Mouse (Mus musculus): ENCODE data around the gene Xpnpep2. TPM values are rescaled to one million over a fixed set of nuclear protein-coding genes. Genes with fewer than 3 reads are reported as not detected.
A peak's percentile ranks its signal among the peaks of the same experiment; 100 is the strongest.

Gene Xpnpep2
- polyA plus RNA-seq, 1 experiment from 2014 or later: 0.05 TPM

DNA sequence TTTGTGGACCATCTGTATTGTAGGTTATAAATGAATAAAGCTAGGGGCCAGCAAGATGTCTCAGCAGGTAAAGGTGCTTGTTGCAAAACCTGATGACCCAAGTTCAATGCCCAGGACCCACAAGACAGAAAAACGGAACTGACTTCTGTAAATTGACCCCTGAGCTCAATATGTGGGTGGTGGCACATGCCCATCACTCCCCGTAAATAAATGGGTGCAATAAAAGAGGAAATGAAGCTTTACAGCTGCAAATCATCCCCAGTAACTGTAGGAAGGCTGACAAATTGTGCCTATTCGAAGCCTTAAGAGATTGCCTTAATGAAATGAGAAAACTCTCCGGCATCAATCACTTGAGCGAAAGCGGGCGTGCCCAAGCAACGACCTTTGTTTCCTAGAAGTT lies 11.9 kb upstream of the Xpnpep2 start:
- Histone ChIP-seq H3K36me3 (replicated peaks; ENCODE audit: insufficient read depth, low read length) (no peaks in the 10 kb centered on the region), H3K9ac (replicated peaks) (no peak overlapping the region), H3K4me3 (ENCODE audit: low read depth, low read length) (no peak overlapping the region), H3K9me3 (ENCODE audit: low read length) (no peaks in the 10 kb centered on the region), H3K4me1 (ENCODE audit: insufficient read depth) (no peaks in the 10 kb centered on the region), H3K27ac (ENCODE audit: low read depth) (no peak overlapping the region), H3K4me2 (ENCODE audit: low read depth, low read length) (no peak overlapping the region), H3K27me3 (ENCODE audit: insufficient read depth, low read length) (no peaks in the 10 kb centered on the region)
- TF ChIP-seq EP300 (IDR thresholded peaks at IDR 0.05; ENCODE audit: low read depth): no peak
- TF ChIP-seq CTCF (IDR thresholded peaks at IDR 0.05; ENCODE audit: low read depth): no peak
- no peak for ATAC-seq
- no peak for DNase-seq
- 60% methylated on average over 8 of the region's 8 CpGs for WGBS (ENCODE audit: insufficient replicate concordance)

DNA sequence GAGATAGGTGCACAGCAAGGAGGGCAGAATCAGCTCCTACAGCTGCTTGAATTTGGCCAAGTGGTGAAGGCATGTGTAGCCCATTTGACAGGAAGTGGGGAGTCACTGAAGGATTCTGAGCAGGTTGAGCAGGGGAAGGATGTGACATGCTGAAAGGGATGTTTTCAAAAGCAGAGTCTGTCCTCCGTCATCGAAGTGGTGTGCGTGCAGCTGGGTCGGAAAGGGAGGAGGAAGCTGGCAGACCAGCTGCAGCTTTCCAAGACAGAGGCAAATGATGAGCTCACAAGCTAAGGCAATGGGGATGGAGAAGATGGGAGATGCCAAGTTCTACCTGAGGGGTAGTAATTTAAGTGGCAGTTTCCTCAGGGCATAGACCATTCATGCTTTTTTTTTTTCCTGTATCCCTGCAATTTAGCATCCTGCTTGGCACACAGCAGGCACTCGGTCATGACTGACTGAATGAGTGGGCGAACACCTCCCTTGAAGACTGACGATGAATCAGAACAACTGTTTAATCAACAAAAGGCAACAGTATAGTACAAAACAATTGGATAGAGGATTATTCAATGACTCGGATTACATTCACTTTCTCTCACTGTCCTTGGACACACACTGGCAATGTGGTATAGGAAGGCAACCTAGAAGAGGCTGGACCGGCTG lies 9.9 kb upstream of the Xpnpep2 start:
- ATAC-seq (no peak), DNase-seq (no peak)
- no peaks in the 10 kb centered on the region for H3K9me3 ChIP-seq (ENCODE audit: low read length)
- TF ChIP-seq EP300 (IDR thresholded peaks at IDR 0.05; ENCODE audit: low read depth): no peak
- no peak for TF ChIP-seq CTCF (IDR thresholded peaks at IDR 0.05; ENCODE audit: low read depth)
- no peak overlapping the region for H3K4me2 ChIP-seq (ENCODE audit: low read depth, low read length)
- 64% methylated on average over 9 of the region's 9 CpGs for WGBS (ENCODE audit: insufficient replicate concordance)
- no peak overlapping the region for H3K4me3 ChIP-seq (ENCODE audit: low read depth, low read length)
- no peak overlapping the region for H3K27ac ChIP-seq (ENCODE audit: low read depth)
- H3K27me3 ChIP-seq (ENCODE audit: insufficient read depth, low read length): no peaks in the 10 kb centered on the region
- no peaks in the 10 kb centered on the region for H3K4me1 ChIP-seq (ENCODE audit: insufficient read depth)
- no peak overlapping the region for H3K9ac ChIP-seq (replicated peaks)
- H3K36me3 ChIP-seq (replicated peaks; ENCODE audit: insufficient read depth, low read length): no peaks in the 10 kb centered on the region

DNA sequence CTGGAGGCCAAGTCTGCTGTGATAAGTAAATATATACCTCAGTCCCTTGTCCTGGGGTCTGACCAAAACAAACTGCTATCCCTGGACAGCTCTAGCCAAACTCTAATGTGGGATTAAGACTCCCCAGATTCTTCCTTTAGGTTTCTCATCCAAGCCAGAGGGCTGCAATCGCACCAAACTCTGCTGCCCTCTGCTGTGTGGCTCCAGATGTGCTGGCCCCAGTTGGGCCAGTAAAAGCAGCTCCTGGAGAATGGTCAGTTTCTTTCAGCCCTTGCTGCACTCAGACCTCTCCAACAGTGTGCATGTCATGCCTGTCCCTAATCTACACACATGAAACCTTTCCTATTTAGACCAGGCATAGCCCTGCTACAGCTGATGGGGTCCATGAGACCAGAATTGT lies 8.7 kb upstream of the Xpnpep2 start:
- H3K4me2 ChIP-seq (ENCODE audit: low read depth, low read length): no peak overlapping the region
- H3K9ac ChIP-seq (replicated peaks): no peak overlapping the region
- no peaks in the 10 kb centered on the region for H3K27me3 ChIP-seq (ENCODE audit: insufficient read depth, low read length)
- 40% methylated on average over 1 of the region's 1 CpGs for WGBS (ENCODE audit: insufficient replicate concordance)
- no peak for TF ChIP-seq EP300 (IDR thresholded peaks at IDR 0.05; ENCODE audit: low read depth)
- TF ChIP-seq CTCF (IDR thresholded peaks at IDR 0.05; ENCODE audit: low read depth): peak; percentile 48
- no peaks in the 10 kb centered on the region for H3K9me3 ChIP-seq (ENCODE audit: low read length)
- ATAC-seq (no peak), DNase-seq (no peak)
- H3K27ac ChIP-seq (ENCODE audit: low read depth): no peak overlapping the region
- no peaks in the 10 kb centered on the region for H3K36me3 ChIP-seq (replicated peaks; ENCODE audit: insufficient read depth, low read length)
- H3K4me3 ChIP-seq (ENCODE audit: low read depth, low read length): no peak overlapping the region
- H3K4me1 ChIP-seq (ENCODE audit: insufficient read depth): no peaks in the 10 kb centered on the region

DNA sequence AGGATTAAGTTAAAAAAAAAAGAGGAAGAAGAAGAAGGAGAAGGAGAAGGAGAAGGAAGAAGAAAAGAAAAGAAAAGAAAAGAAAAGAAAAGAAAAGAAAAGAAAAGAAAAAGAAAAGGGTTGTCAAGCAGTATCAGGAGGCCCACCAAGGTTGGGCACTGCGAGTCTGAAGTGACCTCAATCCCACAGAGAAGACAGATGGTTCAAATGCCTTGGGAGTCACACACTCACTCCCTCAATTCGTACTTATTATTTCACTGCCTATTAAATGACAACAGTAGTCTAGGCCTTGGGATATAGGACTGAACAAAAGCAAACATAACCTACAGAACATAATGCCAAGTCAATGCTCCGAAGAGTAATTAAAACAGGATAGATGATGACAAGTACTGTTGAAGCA lies 5.3 kb upstream of the Xpnpep2 start:
- Histone ChIP-seq H3K36me3 (replicated peaks; ENCODE audit: insufficient read depth, low read length) (no peaks in the 10 kb centered on the region), H3K4me1 (ENCODE audit: insufficient read depth) (no peaks in the 10 kb centered on the region), H3K4me3 (ENCODE audit: low read depth, low read length) (no peak overlapping the region), H3K27me3 (ENCODE audit: insufficient read depth, low read length) (no peaks in the 10 kb centered on the region), H3K4me2 (ENCODE audit: low read depth, low read length) (no peak overlapping the region), H3K27ac (ENCODE audit: low read depth) (no peak overlapping the region), H3K9ac (replicated peaks) (no peak overlapping the region), H3K9me3 (ENCODE audit: low read length) (no peaks in the 10 kb centered on the region)
- 77% methylated on average over 3 of the region's 3 CpGs for WGBS (ENCODE audit: insufficient replicate concordance)
- TF ChIP-seq EP300 (IDR thresholded peaks at IDR 0.05; ENCODE audit: low read depth) (no peak), CTCF (IDR thresholded peaks at IDR 0.05; ENCODE audit: low read depth) (no peak)
- no peak for DNase-seq
- ATAC-seq: no peak

DNA sequence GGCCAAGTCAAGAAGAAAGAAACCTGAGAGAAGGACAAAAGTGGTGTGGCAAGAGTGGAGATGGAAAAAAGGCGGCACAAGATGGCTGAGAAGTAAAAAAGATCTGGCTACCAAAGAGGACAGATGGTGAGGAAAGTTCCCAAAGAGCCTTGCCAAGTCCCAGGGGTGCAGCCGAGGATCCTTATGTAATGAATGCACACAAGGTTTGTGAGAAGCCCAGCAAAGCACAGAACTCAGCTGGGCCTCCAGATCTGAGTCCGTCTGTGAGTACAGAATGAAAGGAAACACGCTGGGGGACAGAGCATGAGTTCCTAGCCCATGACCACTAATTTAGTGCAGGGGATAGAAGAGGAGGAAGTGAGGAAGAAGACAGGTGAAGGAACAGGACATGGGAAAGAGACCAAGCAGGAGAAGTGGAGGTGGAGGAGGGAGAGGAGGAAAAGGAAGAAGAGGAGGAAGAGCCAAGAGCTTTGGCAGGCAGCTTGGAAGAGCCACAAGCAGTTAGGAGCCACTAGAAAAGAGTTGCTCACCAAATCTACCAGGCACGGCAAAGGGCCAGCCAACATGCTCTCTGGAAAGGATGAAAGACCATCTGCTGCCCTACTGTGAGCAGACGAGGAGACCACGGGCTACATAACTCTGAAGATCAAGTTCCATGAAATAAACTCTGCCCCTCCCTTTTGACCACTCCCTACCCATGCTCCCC lies 3.6 kb upstream of the Xpnpep2 start:
- Histone ChIP-seq H3K9me3 (ENCODE audit: low read length) (no peaks in the 10 kb centered on the region), H3K4me1 (ENCODE audit: insufficient read depth) (no peaks in the 10 kb centered on the region), H3K27me3 (ENCODE audit: insufficient read depth, low read length) (no peaks in the 10 kb centered on the region), H3K27ac (ENCODE audit: low read depth) (no peak overlapping the region), H3K4me2 (ENCODE audit: low read depth, low read length) (no peak overlapping the region), H3K36me3 (replicated peaks; ENCODE audit: insufficient read depth, low read length) (no peaks in the 10 kb centered on the region), H3K4me3 (ENCODE audit: low read depth, low read length) (no peak overlapping the region), H3K9ac (replicated peaks) (no peak overlapping the region)
- DNase-seq: no peak
- TF ChIP-seq CTCF (IDR thresholded peaks at IDR 0.05; ENCODE audit: low read depth) (no peak), EP300 (IDR thresholded peaks at IDR 0.05; ENCODE audit: low read depth) (no peak)
- WGBS (ENCODE audit: insufficient replicate concordance): 73% methylated on average over 7 of the region's 7 CpGs
- no peak for ATAC-seq

DNA sequence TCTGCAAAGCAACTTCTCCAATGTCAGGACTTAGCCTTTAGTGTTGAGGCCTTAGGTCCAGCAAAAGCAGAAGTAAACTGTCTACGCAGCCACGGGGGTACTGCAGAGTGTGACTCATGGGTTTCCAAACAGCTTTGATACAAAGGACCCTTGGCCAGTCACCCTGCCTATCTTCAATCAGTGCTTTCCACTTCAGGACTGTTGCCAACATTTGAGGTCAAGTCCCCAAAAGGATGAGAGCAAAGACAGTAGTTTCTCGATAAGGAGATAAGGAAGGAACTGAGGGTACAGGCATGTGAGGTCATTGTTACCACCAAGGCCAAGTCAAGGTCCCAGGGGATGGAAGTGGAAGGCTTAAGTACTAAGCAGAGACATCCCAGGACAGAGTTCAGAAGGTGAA lies 2.3 kb upstream of the Xpnpep2 start:
- DNase-seq (no peak), ATAC-seq (no peak)
- WGBS (ENCODE audit: insufficient replicate concordance): 46% methylated on average over 3 of the region's 3 CpGs

More for the DNA sequence above, 2.3 kb upstream of the Xpnpep2 start:
- H3K36me3 ChIP-seq (replicated peaks; ENCODE audit: insufficient read depth, low read length): no peaks in the 10 kb centered on the region
- no peak overlapping the region for H3K4me2 ChIP-seq (ENCODE audit: low read depth, low read length)
- H3K4me1 ChIP-seq (ENCODE audit: insufficient read depth): no peaks in the 10 kb centered on the region
- H3K9ac ChIP-seq (replicated peaks): no peak overlapping the region
- H3K9me3 ChIP-seq (ENCODE audit: low read length): no peaks in the 10 kb centered on the region
- TF ChIP-seq CTCF (IDR thresholded peaks at IDR 0.05; ENCODE audit: low read depth) (no peak), EP300 (IDR thresholded peaks at IDR 0.05; ENCODE audit: low read depth) (no peak)
- H3K27me3 ChIP-seq (ENCODE audit: insufficient read depth, low read length): no peaks in the 10 kb centered on the region
- H3K4me3 ChIP-seq (ENCODE audit: low read depth, low read length): no peak overlapping the region
- no peak overlapping the region for H3K27ac ChIP-seq (ENCODE audit: low read depth)

Measured in liver, postnatal 0 days (tissue).